Mouse (Mus musculus): ENCODE data around the gene Lman1l. TPM values are rescaled to one million over a fixed set of nuclear protein-coding genes. Genes with fewer than 3 reads are reported as not detected.
A peak's percentile ranks its signal among the peaks of the same experiment; 100 is the strongest.

Gene Lman1l
- total RNA-seq (2015), result not detected in 2 replicates
- total RNA-seq (2017), result not detected in 2 replicates

DNA sequence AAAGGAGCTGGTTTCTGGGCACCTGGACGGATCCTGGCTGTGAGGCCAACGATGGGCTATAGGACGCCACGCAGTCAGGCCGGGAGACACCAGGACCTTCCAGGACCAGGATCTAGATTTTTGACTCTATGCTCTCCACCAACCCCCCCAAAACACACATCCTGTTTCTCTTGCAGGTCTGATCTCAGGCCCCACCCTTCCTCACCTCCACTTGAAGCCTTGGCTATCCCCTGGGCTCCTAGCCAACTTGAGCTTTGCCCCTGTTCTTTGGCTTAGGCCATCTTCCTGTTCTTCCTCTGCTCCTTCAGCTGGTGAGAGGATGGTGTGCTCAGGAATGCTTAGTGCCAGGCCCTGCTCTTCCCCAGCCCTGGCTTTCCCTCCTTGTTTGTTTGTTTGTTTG is at the start of gene Lman1l:
Gene Lman1l (minus strand): TSS at position 101 of the 400 bp plus-strand sequence.
- no peak for ATAC-seq (ENCODE audit: poor library complexity, severe bottlenecking)

- no peak for ATAC-seq (ENCODE audit: poor library complexity, severe bottlenecking)
Observed at GRCm38 (mm10) chr9:57669566-57669965, 49.0 kb upstream of the Lman1l start.

DNA sequence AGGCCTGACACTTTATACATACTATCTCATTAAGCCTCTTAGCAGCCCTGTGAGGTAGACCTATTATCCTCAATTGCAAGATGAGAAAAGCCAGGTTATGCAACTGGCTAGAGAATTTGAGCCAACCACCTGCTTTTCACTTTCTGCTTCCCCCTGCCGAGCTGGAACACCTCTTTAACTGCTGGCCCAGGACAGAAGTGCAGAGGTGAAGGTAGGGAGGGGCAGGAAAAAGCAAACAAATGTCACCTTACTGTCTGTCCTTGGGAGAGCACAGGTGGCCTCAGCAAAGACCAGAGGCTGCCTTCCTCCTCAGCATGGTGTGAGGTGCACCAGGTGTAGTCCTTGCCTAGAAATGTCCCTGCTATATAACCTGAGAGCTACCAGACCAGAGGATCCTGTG is 47.7 kb upstream of the Lman1l start:
- no peak for ATAC-seq (ENCODE audit: poor library complexity, severe bottlenecking)

DNA sequence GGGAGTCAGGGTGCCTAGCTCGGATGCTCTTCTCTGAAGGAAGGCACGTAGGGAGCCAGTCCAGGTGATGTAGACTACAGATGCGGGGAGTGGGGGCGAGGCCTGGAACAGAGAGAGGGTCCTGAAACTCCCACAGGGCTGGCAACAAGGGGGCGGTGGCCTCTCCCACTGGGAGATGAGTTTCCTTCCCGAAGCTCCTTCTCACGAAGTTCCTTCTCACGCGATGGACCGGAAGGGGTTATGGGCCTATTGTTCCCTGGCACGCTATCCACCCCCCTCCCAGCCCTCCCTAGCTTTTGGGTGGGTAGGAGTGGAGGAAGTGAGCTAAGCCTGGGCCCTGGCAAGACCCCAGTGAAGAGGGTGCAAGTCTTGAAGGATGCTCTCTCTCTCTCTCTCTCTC is 47.2 kb upstream of the Lman1l start:
- ATAC-seq (ENCODE audit: poor library complexity, severe bottlenecking), result no peak

DNA sequence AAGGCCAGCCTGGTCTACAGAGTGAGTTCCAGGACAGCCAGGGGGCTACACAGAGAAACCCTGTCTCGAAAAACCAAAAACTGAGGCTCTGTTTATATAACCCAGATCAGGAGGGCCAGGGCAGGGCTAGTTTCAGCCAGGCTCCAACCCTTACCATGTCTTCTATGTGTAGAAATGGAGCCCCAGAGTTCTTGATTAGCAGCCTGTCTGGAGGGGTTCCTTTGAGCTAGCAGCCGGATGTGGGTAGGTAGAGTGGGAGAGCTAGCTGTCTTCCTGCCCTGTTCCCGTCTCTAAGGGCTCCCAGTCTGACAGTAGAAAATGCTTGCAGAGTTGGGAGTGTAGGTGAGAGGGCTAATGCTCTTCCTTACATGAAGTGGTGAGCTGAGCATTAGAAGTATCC is 46.6 kb upstream of the Lman1l start:
- ATAC-seq (ENCODE audit: poor library complexity, severe bottlenecking), result no peak

DNA sequence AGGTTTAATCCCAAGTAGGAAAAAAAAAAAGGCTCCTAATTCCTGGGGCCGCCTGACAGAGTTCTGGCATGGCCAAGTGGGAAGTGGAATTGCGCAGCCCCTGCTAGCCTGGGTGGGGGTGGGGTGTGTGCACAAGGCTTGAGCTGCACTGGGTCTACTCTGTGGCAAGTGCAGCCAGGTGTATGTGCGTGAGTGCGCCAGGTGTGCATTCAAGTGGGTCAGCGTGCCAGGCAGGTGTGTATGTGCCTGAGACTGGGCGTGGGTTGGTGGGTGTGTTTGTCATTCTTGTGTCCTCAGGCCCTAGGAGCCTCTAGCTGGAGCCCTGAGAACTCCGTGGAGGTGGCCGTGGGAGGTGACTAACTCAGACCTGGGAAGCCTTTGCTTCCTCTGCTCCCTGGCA is 46.0 kb upstream of the Lman1l start:
- ATAC-seq (ENCODE audit: poor library complexity, severe bottlenecking), result no peak

- no peak for ATAC-seq (ENCODE audit: poor library complexity, severe bottlenecking)
Observed at GRCm38 (mm10) chr9:57664616-57665015, 44.0 kb upstream of the Lman1l start.

DNA sequence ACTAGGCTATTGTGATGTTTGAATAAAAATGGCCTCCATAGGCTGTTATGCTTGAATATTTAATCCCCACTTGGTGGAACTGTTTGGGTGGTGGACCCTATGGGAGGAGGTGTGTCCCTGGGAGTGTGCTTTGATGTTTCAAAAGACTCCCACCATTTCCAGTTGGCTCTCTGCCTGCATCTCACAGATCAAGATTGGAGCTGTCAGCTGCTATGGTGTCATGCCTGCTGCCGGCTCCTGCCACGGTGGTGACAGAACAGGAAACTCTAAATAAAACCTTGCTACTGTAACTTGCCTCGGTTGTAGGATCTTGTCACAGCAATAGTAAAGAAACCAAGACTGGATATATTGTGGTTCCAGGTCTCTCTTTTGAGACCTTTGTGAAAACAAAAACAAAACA is 41.0 kb upstream of the Lman1l start:
- no peak for ATAC-seq (ENCODE audit: poor library complexity, severe bottlenecking)

DNA sequence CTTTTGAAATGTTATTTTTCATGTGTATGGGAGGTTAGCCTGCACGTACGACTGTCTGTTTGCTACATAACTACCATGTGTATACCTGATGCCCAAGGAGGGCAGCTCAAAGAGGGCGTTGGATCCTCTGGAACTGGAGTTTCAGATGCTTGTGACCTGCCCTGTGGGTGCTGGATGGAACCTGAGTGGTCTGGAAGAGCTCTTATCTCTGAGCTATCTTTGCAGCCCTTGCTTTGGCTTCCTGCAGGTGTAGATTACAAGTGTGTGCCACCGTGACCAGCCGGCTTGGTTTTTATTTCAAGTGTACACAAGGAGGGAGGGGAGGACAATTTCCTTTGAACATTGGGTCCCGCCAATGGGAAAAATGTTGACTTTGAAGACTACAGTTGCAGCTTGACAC is 39.9 kb upstream of the Lman1l start:
- ATAC-seq (ENCODE audit: poor library complexity, severe bottlenecking), result no peak

DNA sequence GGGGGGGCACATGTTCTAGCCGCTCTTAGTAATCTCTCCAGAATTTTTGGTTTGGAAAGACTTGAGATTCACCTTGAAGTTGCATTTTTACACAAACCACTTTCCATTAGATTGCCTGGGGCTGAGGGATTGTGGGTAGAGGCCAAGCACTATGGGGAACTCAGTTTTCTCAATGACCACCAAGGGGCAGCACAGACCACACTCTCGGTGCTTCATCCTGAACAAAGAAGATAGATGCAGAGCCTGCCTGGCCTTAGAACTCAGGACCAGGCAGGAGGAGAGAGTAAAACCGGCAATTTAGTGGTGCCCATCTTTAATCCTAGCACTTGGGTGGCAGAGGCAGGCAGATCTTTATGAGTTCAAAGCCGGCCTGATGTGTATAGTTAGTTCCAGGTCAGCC is 39.2 kb upstream of the Lman1l start:
- peak; percentile 86 for ATAC-seq (ENCODE audit: poor library complexity, severe bottlenecking)

- ATAC-seq (ENCODE audit: poor library complexity, severe bottlenecking), result no peak
Observed at GRCm38 (mm10) chr9:57658970-57659369, 38.4 kb upstream of the Lman1l start.

- no peak for ATAC-seq (ENCODE audit: poor library complexity, severe bottlenecking)
Observed at GRCm38 (mm10) chr9:57657843-57658242, 37.3 kb upstream of the Lman1l start.

- no peak for ATAC-seq (ENCODE audit: poor library complexity, severe bottlenecking)
Observed at GRCm38 (mm10) chr9:57656631-57657350, 36.2 kb upstream of the Lman1l start.

DNA sequence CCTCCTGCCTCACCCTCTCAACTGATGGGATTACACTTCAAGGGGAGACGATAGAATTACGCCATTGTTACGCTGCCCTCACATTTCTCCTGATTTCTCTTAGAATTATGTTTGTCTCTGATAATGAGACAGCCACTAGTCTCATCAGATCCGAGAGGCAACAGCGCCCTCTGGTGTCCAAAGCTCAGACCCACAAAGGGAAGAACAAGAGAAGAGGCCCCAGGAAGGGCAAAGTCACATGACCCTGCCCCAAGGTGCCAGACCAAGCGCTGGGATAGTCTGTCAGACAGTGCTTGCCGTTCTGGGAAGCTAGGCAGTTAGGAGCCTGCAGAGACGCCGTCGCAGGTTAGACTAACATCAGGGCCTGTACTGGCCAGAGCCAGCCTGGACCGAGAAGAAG is 35.2 kb upstream of the Lman1l start:
- ATAC-seq (ENCODE audit: poor library complexity, severe bottlenecking), result peak; percentile 77

GRCm38 (mm10) chr9:57654966-57655365 is 34.4 kb upstream of the Lman1l start:
- ATAC-seq (ENCODE audit: poor library complexity, severe bottlenecking), result no peak

- no peak for ATAC-seq (ENCODE audit: poor library complexity, severe bottlenecking)
Observed at GRCm38 (mm10) chr9:57653283-57653682, 32.7 kb upstream of the Lman1l start, which contains the start of gene Csk. Csk (minus strand) TSS chr9:57653631.

DNA sequence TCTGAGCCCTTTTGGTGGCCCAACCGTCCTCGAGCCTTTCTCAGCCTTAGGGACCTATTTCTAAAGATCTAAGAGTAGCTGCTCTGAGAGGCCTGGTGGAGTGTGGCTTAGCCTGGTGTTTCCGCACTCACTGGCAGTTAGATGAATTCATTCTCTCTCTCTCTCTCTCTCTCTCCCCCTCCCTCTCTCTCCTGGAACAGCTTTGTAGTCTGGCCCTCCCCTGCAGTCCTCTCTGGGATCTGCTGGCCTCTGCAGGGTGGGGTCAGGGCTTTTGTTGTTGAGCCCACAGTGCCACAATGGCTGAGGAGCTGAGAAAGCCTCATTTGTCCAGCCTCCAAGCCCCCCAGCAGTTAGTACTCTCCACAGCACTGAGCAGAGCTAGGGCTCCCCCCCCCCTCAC is 32.3 kb upstream of the Lman1l start:
- no peak for ATAC-seq (ENCODE audit: poor library complexity, severe bottlenecking)

DNA sequence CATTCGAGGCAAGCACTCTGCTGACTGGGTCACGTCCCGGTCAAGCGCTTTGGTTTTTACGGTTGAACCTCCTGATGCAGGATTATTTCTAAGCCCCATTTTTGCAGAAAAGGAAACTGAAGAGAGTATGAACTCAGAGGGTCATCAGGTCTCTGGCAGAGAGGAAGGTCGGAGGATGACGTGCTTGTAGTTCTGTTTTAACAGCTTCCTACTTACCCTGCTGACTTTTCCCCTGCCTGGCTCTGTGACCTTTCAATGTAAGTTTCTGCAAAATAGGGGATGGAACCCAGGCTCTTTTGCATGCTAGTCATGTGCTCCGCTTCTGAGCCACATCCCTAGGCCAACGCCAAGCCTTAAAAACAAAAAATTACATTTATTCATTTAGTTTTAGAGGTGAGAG is 31.8 kb upstream of the Lman1l start:
- ATAC-seq (ENCODE audit: poor library complexity, severe bottlenecking), result peak; percentile 17

DNA sequence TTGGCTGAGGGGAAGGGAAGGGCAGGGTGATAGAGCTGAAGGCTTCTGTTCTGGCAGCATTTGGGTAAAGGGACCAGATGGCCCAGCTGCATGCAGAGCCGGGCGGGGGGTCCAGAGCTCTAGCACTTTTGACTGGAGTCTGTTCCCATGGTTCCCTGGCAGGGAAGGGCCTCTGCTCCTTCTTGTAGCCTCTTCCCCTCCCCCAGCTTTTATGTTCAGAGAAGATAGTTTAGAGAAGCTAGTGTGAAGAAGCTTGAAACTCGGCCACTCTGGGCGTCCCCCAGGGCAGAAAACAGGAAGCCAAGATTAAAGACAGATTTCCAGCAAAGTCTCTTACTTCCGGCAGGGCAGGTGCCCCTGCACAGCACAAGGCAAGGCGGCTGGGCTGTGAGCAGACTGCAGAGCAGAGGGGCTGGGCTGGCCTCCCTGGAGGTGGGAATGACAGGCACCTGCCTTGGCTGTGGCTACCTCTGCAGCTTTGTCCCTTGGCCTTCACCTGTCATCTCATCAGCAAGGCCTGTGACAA is 30.3 kb upstream of the Lman1l start:
- peak; percentile 54 for ATAC-seq (ENCODE audit: poor library complexity, severe bottlenecking)

- ATAC-seq (ENCODE audit: poor library complexity, severe bottlenecking), result no peak; the same call in 1 of the 2 replicates
Observed at GRCm38 (mm10) chr9:57650130-57650785, 29.7 kb upstream of the Lman1l start.

- no peak for ATAC-seq (ENCODE audit: poor library complexity, severe bottlenecking)
Observed at GRCm38 (mm10) chr9:57647286-57648108, 26.9 kb upstream of the Lman1l start.
